Mouse (Mus musculus) cerebellum, adult 11-12 months (tissue): Measurements from ENCODE around the gene Olfr1416.
"Not testable (repeated sequence)": the region's sequence is repeated elsewhere in the genome, so short reads cannot be mapped to it uniquely, and the experiment has no call there.

ENCODE experiments used
- DNase-seq: peaks from one replicate; pipeline ENCODE4 v3.0.0; 2022

Gene Olfr1416

DNA sequence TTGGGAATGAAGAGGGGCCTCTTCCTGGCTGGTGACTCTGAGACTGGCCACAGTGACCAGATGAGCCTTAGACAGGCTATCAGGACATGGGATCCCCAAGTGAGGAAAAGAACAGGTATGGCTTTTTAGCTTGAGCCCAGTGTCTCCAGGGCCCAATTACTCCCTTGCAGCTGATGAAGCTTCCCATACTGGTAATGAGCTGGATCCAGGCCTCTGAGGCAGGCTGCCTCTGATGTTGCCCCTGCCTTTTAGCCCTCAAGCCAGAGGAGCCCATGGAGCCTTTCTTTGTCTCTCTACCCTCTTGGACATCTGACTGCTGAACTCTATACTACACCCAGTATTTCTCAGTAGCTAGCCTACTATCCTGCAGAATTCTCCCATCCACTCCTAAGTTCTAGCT, at the start of gene Olfr1416:
Olfr1416 (minus strand) TSS at position 101 of the 400 bp plus-strand sequence.
- no peak for DNase-seq

DNA sequence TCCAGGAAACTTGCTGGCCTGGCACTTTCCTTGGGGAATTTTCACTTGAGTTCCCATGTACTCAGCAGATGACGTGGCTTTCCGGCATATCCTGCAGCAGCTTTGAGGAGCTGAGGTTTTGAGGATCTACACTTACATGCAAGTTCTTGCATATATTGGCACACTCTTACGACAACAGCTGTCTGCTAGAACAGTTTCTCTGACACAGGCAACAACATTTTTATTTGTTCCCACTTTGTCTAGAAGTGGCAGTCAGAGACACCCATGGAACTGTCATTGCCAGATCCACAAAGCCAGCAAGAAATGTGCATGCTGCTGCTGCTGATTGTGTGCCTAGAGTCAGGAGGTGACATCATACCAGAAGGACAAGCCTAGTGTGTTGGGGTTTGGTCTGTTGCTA, 38.9 kb upstream of the Olfr1416 start:
- no peak for DNase-seq

DNA sequence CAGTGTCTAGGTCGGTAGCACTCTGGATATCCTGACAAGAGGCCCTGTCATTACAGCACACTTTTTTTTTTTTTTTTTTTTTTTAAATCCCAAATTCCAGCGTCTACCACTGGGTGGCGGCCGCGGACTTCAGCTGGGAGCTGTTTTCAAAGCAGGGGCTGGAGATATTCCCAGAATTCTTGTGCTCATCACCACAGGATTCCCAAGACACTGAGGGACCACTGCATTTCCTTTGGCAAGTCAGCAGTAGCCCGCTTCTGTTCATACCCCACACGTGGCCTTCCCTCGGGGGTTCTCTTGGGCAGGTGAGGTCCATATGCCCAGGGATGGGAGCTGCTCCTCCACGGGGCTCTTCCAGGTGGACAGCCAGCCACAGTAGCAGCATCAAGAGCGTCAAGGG, 36.5 kb upstream of the Olfr1416 start:
- peak; percentile 36 for DNase-seq

DNA sequence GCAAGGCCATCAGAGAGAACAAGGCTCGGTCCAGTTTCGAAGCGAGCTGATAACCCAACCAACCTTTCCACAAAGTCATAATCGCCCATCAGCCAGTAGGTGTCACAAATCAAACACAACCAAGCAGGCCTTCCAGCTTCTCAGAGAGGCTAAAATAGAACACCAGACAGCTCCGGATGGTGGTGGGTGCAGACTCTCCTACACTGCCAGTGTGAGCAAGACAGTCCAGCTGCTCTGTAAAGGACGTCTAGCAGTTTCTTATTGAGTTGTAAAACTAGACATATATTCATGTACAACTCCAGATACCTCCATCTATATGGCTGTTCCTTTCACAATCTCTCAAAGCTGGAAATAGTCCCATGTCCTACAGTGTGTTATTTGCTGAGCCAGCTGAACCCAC, 34.1 kb upstream of the Olfr1416 start:
- DNase-seq, result no peak

DNA sequence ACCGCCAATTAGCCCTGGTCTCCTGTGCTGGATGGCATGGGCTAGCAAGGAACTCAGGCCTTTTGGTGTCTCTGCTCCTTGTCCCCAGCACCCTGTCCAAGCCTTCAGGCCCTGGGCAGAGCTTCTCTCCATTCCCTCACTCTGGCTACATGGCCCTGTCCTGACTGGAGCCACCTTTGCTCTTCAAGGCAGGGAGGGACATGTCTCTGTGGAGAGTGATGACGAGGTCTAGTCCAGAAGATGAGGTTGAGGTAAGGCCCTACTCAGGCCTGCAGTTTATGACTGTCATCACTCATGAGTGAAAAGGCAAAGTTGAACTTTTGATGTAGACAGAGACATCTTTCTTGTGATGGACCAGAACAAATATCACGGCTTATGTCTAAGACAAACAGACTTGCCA, 33.6 kb upstream of the Olfr1416 start, which contains the start of gene Olfr1414:
Olfr1414 (minus strand) TSS at position 101 of the 400 bp plus-strand sequence.
- DNase-seq, result no peak

DNA sequence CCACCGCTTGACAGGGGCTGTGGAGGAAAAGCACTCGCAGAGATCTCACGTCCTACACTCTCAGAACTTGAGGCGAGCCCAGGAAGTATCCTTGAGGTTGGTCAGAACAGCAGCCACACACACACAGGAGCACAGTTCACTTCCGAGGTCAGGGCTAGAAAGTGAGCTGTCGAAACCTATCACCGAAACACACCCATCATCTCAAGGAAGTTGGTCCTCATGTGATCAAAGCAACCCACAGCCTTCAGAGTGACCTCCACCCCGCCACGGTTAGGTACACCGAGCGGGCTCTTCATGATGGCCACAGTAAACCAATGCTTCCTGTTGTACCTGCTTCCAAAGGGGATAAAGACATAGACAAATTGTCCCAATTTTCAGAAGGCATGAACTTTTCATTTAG, 30.5 kb upstream of the Olfr1416 start:
- DNase-seq, result no peak

DNA sequence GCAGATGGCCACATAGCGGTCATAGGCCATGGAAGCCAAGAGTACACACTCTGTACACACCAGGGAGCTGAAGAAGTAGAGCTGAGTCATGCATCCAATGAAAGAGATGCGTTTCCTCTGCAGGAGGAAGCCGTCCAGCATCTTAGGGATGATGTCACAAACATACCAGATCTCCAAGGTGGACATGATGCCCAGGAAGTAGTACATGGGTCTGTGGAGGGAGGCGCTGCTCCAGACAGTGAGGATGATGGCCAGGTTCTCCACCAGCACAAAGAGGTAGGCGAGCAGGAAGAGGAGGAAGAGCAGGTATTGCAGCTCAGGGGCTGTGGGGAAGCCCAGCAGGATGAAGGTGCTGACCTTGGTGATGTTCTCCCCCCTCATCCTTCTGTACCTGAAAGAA, 26.7 kb upstream of the Olfr1416 start:
- DNase-seq, result not testable (repeated sequence)

DNA sequence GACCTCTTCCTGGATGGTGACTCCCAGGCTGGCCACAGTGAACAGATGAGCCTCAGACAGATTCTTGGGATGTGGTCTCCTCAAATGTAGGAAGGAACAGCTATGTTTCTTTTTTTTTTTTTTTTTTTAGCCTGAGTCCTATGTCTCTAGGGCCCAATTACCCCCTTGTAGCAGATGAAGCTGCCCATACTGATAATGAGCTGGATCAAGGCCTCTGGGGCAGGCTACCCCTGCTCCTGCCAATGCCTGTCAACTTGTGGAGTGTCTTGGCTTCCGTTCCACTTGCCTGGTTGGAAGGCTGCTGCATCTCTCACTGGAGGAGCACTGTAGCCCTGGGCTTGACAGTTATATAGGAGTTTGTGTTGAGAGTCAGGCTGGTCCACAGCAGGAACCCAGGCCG, 11.1 kb upstream of the Olfr1416 start, which contains the start of gene Olfr1415:
Olfr1415 (minus strand) TSS at position 101 of the 400 bp plus-strand sequence.
- no peak for DNase-seq

DNA sequence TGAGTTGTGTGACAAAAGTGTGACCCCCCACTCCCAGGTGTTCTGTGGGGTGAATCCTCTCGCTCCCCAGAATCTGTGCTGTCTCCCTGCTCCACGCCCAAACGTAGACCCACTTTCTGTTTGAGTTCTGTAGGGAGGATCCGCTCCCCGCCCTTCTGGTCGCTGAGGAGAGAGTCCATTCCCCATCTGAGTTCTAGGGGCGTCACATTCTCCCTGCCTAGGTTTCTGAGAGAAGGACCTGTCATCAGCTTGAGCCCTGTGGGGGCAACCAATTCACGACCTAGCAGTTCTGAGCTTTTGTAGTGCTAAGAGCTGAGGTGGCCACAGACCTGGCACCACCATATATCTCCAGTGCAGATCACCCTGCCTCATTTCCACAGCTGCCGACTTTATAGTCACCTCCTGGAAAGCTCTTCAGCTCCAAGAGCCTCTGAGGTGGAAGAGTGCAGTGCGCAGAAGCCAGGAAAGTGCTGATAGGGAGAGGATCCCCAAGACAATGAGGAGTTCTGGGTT, 10.8 kb downstream of the Olfr1416 start:
- no peak for DNase-seq

DNA sequence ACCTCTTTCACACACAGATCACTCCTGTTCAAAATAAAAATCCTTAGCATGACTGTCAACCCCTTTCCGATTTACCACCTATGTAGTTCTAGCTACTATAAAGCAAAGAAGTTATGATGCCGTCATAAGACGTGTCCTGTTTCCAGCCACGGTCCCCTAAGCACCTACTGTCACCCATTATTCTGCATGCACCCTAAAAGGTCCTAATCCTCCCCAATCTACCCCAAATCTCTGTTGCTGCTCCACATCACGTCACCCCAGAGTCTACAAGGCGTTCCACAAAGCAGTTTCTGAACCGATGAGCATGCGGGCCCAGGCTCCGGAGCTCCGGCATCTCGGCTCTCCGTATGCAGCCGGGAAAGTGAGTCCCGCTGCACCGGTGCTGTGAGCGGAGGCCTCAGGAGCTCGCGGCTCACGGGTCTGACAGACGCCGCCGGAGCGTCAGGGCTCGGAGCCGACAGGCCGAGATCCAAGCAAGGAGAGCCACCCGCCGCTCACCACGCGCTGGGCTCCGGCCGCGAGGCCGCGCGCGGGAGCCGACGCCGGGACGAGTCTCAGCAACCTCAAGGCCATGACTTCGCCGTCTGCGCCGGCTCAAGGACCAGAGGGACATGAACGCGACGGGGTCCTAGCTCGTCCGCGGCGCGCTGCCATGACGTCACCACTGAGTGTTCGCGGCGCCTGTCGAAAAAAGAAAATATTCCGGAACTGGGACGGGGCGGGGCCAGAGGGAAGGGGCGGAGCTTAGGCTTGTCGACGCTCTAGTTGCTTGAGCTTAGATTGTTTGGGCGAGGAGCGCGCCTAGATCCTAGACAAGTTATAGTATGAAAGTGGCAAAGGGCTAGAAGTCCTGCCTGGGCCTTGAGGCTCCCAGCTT, 11.5 kb downstream of the Olfr1416 start, which contains the start of gene Ndufa10:
Ndufa10 (minus strand) TSS at position 696 of the 877 bp plus-strand sequence.
- DNase-seq, result peak; percentile 91

DNA sequence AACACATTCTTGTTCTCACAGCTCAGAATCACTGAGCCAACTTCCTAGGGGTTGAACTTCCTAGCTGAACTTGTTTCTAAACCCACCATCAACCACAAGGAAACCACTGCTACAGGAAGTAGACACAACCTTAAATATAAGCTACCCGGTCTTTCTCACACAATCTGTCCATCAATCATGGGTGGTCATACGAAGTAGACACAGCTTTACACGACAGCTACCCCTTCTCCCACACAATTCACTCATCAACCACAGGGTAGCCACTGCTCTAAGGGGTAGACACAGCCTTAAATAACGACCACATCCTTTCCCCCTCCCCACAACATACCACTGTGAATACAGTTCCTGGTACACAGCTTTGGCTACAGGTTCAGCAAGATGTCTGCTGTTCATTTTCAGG, 16.0 kb downstream of the Olfr1416 start:
- DNase-seq, result no peak

DNA sequence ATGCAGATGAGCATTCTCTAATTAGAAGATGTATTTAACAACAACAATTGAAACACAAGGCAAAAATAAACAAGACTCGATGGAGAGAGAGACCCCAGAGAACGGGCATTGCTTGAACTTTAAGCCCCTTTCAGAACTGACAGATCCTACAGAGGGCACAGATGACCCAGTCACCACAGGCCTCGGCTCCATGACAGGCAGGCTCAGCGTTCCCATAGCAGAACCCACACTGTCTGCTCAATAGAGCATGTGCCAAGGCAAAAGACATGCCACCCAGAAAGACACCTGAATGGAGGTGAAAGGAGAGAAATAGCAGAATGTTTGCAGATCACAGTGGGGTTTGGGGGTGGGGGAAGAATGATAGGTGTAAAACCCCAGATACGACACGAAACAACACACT, 26.5 kb downstream of the Olfr1416 start:
- no peak for DNase-seq

DNA sequence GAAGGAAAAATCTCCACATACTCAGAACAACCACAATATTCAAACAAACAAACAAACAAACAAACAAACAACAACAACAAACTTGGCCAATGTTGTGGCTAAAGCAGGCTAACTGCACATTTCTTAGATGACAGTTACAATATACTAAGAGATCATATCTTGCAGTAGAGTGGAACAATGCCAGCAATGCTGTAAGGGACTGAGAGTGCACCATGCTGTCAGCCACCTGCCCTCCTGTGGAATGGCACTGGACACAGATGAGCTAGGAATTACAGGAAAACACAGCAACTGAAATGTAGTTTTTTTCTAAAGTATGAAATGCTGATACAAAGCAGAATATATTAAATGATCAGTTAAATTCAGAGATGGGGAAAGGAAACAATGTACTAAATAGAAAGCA, 27.2 kb downstream of the Olfr1416 start:
- peak; percentile 65 for DNase-seq

DNA sequence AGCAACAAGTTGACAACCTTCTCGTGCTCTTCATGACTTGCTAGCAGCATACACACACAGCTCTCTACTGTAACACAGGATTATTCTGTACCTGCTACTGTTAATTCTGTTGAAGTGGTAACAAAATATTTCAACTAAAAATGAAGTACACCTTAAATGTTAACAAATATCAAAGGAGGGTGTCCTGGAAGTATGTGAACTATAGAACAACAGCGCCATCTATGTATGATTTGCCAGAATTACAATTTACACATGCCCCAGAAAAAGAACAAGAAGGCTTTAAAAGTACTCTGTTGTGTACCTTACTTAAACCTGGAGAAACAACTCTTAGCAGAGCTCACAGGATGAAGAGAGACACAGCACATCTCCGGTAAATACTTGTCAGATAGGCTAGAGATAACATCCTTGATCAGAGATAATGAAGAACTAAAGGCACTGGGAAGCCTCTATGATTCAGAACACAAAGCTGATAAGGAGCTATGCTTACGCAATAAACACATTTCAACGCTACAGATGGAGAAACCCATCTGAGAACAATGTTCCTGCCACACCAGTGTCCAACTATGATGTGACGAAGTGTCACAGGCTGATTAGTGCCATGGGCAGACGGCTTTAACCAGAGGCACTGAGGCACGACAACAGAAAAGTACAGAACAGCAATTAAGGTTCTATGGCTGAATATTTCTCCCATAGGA, 31.0 kb downstream of the Olfr1416 start:
- no peak for DNase-seq

DNA sequence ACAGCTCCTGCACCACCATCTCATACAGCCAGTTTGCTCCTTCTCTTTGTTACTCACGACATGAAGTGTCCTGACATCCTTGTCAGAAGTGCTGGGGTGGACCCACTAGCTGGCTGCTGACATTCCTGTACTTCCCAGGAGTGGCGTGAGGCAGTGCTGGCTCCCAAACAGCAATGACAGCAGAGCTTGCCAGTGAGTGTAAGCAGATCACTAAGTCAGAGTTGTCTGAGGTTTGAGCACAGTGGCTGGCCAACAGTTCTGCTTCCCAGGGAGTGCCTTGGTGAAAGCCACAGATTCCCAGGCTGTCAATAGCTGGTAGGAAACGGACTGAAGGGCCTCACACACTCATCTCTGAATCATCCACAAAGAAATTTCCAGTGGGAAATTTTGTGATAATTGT, 36.6 kb downstream of the Olfr1416 start:
- no peak for DNase-seq

DNA sequence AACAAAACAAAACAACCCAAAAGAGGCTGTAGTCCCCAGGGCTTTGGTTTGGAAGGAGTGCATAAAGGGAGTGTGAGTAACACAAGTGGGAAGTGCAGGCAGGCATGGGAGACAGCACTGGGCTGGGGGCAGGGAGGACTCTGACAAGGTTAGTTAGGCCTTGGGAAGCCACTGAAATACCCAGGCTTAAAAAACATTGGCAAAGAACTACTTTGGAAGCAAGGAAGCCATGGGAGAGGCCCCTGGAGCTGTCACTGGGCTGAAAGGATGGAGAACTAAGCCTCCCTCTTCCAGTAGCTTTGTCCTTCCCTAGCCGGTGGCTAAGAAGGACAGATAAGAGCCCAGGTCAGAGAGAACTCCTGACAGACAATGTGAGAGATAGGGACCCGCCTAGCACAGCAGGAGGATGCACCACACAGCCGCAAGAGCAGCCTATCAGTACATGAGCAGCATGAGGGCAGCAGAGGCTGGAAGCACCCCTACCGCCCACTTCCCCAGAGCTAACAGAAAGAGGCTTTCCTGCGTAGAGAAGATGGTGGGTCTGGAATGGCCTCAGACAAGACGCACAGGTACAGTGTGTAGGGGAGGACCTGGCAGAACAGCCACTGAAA, 43.4 kb downstream of the Olfr1416 start:
- DNase-seq, result no peak

DNA sequence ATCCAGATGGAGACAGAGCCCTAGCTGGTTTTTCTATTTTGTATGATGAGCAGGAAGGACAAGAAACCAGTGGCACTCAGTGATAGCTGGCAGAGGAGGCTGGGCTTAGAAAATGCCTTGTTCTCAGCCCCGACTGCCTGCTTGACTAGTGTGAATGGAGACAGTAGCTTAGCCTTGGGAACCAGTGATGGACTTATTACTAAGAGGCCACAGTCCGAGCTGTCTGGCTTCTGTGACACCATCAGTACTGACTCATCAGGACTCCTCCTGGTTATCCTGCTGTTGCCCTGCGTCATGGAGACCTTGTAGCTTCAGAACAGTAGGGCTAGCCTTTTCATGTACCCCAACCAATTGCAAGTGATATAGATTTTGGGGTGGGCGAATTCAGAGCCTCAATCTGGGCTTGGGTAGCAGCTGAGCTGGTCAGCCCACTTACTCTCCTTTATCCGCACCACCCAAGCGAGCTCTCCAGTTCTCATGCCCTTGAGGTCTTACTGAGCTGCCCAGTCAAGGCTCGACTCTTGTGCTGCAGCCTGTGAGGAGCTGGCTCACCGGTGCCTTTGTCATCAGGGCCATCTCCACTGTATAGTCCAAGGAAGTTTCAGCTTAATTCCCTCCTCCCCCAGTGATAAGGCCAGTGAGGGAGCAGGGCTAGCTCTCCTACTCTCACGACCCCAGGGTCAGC, 44.7 kb downstream of the Olfr1416 start:
- DNase-seq, result no peak

DNA sequence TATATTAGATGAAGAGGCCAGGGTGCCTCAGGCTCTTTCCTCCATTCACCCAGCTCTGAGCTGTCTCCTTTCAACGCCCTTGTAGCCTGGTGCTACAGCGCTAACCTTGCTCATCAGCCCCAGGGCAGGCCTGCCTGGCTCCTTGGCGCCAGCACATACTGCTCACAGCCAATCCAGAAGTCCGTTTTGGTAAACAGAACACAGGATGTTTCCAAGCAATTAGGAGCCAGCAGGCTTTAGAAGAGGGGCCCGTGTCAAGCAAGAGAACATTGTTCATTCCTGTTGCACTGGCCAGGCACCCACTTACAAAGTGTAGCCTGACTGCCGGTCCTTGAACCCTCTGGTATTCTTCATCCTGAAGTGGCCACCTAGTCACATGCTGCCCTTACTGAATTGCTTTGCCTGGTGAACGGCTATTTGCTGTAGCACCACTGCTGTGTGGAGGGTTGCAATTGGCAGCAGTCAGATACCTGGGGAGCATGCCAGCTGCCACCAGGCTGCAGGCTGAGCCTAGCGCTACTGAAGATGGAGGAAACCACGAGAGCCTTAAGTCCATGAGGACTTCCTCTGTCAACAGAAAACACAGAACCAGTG, 47.1 kb downstream of the Olfr1416 start:
- DNase-seq, result peak; percentile 90

DNA sequence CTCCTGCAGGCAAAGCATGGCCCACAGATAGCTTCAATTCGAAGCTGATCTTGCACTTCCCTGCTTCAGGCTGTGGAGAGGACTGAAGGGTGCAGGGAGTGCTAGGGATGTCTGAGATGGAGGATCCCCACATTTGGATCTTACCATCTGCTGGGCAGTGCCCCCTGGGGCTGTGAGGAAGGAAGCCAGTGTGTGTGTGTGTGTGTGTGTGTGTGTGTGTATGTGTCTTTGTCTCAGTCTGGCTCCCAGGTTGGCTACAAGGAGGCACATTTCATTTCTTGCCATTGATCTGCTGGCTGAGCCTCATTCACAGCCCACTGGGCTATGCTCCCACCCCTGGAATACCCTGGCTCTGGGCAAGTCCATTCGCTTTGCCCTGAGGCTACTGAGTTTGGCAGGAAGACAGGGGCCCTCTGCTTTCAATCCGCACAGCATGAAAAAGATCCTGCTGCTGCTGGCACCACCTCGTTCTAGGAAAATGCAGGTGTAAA, 48.0 kb downstream of the Olfr1416 start:
- DNase-seq, result peak; percentile 69

DNA sequence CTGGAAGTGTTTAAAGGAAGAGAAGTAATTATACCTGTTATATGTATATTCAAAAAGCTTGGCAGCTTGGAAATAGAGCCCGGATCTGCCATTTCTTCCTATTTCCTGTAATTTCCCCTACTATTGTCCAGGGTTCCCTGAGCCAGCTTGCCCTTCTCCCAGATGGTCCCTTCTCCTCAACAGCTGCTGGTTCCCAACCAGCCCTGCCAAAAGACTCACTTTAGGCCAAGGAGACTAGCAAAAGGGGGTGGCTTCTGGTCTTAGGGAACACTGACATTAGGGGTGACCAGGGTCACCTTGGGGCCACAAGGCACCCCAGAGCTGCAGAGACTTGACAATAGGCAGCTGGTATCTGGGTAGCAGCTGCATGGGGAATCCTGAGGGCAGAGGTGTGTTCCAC, 49.9 kb downstream of the Olfr1416 start:
- no peak for DNase-seq

DNA sequence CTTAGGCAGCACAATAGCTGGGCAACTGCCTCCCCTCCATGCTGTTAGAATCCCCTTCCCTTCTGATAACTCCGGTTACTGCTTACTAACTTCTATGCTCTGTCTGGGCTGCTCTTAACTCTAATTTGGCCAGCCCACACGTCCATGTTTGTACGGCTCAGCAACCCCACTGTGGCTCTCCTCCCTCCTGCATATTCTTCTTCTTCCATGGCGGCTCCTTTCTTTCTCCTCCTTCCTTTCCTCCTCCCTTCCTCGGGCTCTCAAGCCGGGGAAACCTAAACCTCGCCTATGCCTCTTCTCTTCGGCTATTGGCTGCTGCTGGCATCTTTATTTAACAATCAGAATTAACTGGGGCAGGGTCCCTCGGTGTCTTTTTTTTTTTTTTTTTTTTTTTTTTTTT, 52.1 kb downstream of the Olfr1416 start:
- no peak for DNase-seq

DNA sequence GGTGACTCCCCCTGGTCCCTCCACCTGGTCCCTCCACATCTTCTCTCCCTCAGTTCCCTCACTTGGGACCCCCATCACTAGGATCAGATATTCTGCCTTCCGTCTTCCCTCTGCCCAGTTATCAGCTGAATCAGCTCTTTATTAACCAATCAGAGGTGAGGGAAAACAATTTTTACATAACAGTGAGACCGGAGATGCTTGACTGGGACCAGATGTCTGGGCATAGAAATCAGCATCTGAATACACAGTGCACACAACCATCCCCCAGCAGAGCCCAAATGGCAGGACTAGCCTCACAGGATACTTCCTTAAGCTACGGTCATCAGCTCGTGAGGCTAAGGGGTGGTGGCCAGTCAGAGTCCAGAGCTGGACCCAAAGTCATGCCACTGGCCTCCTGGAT, 52.8 kb downstream of the Olfr1416 start:
- no peak for DNase-seq
